Mouse (Mus musculus) ES-Bruce4 (cell line): ENCODE results near the gene Slc35a5.

Experiments
- CTCF ChIP-seq: IDR thresholded peaks from one replicate; pipeline ENCODE4 v1.8.1; 2011; ENCODE audit warnings: low read depth, low read length
- EP300 ChIP-seq: IDR thresholded peaks from 2 replicates; pipeline ENCODE4 v1.6.1; 2011; ENCODE audit warnings: low read depth, low read length; ENCODE audit not compliant: insufficient read depth
- POLR2A ChIP-seq: IDR thresholded peaks from one replicate; pipeline ENCODE4 v1.8.1; 2011; ENCODE audit warnings: low read length; ENCODE audit not compliant: insufficient read depth

GRCm38 (mm10) chr16:45108203-45108878 is 50.2 kb downstream of the Slc35a5 start:
- TF ChIP-seq CTCF (no peak), POLR2A (no peak), EP300 (no peak)
